Mouse (Mus musculus): Measurements from ENCODE around the gene 4933406M09Rik. TPM values are rescaled to one million over a fixed set of nuclear protein-coding genes. Genes with fewer than 3 reads are reported as not detected.

4933406M09Rik gene
- total and polyA plus RNA-seq, 3 experiments = not detected

DNA sequence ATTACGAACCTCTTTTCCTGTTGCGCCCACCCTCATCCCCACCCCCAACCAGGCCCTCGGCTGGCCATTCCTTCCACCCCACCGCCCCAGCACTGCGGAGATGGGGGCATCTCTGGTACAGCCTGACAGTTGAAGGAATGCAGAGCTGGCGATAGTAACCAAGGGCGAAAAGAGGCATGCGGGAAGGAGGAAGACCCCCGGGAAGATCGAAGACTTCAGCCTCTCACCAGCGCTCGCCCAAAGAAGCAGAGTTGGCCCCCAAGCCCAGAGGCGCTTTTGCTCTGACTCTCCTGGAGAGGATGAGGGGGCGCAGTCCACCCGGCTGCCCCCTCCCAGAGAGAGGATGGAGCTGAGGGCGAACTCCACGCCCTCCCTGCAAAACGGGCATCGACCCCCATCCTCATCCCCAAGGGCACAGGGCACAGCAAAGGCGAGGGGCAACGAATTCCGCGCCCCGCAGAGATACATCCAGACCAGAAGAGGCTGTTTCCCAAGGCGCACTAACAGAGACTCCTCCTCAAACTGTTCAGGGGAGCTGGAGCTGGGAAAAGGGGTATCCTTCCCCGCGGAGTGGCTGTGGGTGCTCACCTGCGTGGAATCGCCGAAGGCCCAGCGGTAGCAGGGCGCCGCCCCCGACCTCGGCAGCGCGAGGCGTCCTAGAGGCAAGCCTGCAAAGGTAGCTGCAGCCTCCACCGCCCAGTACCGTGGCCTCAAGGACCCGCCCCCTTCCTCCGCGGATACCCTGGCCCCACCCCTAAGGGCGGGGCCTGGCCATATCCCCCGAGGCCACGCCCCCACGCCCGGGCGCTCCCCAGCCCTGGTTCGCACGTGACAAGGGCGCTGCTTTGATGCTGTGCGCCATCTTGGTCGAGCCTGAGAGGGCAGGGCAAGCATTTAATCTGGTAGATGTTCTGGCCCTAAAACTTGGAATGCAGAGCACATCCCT lies 41.5 kb upstream of the 4933406M09Rik start:
- H3K9ac ChIP-seq (ENCODE audit: control insufficient read depth, low read depth, low read length, poor library complexity, severe bottlenecking) = no peak overlapping the region
- no peak overlapping the region for H3K4me3 ChIP-seq (ENCODE audit: control insufficient read depth in 1 of 2, insufficient read depth in 1 of 2, low read depth in 2 of 2, low read length in 2 of 2)
- H3K27ac ChIP-seq (ENCODE audit: control insufficient read depth, low read depth, low read length) = no peak overlapping the region
- H3K9me3 ChIP-seq (replicated peaks; ENCODE audit: insufficient read depth, low read length) = no peaks in the 10 kb centered on the region
- DNase-seq (ENCODE audit: low read depth, low spot score) = no peak
- TF ChIP-seq NRF1 (IDR thresholded peaks at IDR 0.05; ENCODE audit: insufficient read depth, low read depth, low read length, poor library complexity, severe bottlenecking) (no peak), MYB (IDR thresholded peaks at IDR 0.05; ENCODE audit: low read depth, low read length) (no peak), POLR2A (IDR thresholded peaks at IDR 0.05; ENCODE audit: control insufficient read depth in 1 of 2, insufficient read depth in 1 of 2, low read depth in 1 of 2, low read length in 2 of 2, poor library complexity in 1 of 2) (no peak; a peak in 1 of 4 replicates), UBTF (IDR thresholded peaks at IDR 0.05; ENCODE audit: borderline replicate concordance, insufficient read depth, low read depth, low read length) (no peak), ZKSCAN1 (IDR thresholded peaks at IDR 0.05; ENCODE audit: low read depth, low read length) (no peak)
- no peaks in the 10 kb centered on the region for H3K27me3 ChIP-seq (ENCODE audit: control insufficient read depth in 1 of 2, insufficient read depth in 2 of 2, low read length in 2 of 2)
- H3K79me2 ChIP-seq (ENCODE audit: control insufficient read depth, insufficient read depth, low read length, poor library complexity) = no peaks in the 10 kb centered on the region
- peaks cover 0 to 4% of the 10 kb centered on the region in 2 experiments; a peak in 2 of 4 replicates for H3K36me3 ChIP-seq (ENCODE audit: control insufficient read depth in 1 of 2, insufficient read depth in 2 of 2, low read length in 2 of 2)
- H3K4me1 ChIP-seq (ENCODE audit: control insufficient read depth in 1 of 2, insufficient read depth in 2 of 2, low read length in 2 of 2) = no peaks in the 10 kb centered on the region

- H3K4me3 ChIP-seq (ENCODE audit: control insufficient read depth in 1 of 2, insufficient read depth in 1 of 2, low read depth in 2 of 2, low read length in 2 of 2) = no peak overlapping the region
- H3K36me3 ChIP-seq (ENCODE audit: control insufficient read depth in 1 of 2, insufficient read depth in 2 of 2, low read length in 2 of 2) = peaks cover 0 to 10% of the 10 kb centered on the region in 2 experiments; a peak in 2 of 4 replicates
- H3K9me3 ChIP-seq (replicated peaks; ENCODE audit: insufficient read depth, low read length) = no peaks in the 10 kb centered on the region
- no peak for DNase-seq (ENCODE audit: low read depth, low spot score)
- TF ChIP-seq ZMIZ1 (IDR thresholded peaks at IDR 0.05; ENCODE audit: low read depth, low read length) (no peak), TBP (IDR thresholded peaks at IDR 0.05; ENCODE audit: low read depth, low read length) (no peak), RCOR1 (IDR thresholded peaks at IDR 0.05; ENCODE audit: low read depth, low read length) (no peak), MAZ (IDR thresholded peaks at IDR 0.05; ENCODE audit: low read depth, low read length) (no peak), GABPA (IDR thresholded peaks at IDR 0.05; ENCODE audit: low read depth, low read length) (no peak), USF2 (IDR thresholded peaks at IDR 0.05; ENCODE audit: borderline replicate concordance in 1 of 2, insufficient read depth in 1 of 2, low read depth in 1 of 2, low read length in 2 of 2) (no peak), HCFC1 (IDR thresholded peaks at IDR 0.05; ENCODE audit: low read depth, low read length) (no peak), POLR2AphosphoS2 (IDR thresholded peaks at IDR 0.05; ENCODE audit: low read length) (no peak), MEF2A (IDR thresholded peaks at IDR 0.05; ENCODE audit: extremely low read depth, insufficient replicate concordance, low read depth, low read length, poor library complexity, severe bottlenecking) (no peak), USF1 (IDR thresholded peaks at IDR 0.05; ENCODE audit: low read depth, low read length) (no peak), CTCF (IDR thresholded peaks at IDR 0.05 in 2 of 3, conservative IDR thresholded peaks at IDR 0.05 in 1 of 3; ENCODE audit: control insufficient read depth in 1 of 3, insufficient read depth in 1 of 3, low read depth in 2 of 3, low read length in 3 of 3, poor library complexity in 1 of 3, severe bottlenecking in 1 of 3) (no peak), POLR2AphosphoS5 (IDR thresholded peaks at IDR 0.05; ENCODE audit: borderline replicate concordance, low read depth, low read length) (no peak), NRF1 (IDR thresholded peaks at IDR 0.05; ENCODE audit: insufficient read depth, low read depth, low read length, poor library complexity, severe bottlenecking) (no peak), ZKSCAN1 (IDR thresholded peaks at IDR 0.05; ENCODE audit: low read depth, low read length) (no peak)
- H3K9ac ChIP-seq (ENCODE audit: control insufficient read depth, low read depth, low read length, poor library complexity, severe bottlenecking) = no peak overlapping the region
- H3K4me1 ChIP-seq (ENCODE audit: control insufficient read depth in 1 of 2, insufficient read depth in 2 of 2, low read length in 2 of 2) = no peaks in the 10 kb centered on the region
- no peaks in the 10 kb centered on the region for H3K79me2 ChIP-seq (ENCODE audit: control insufficient read depth, insufficient read depth, low read length, poor library complexity)
- H3K27ac ChIP-seq (ENCODE audit: control insufficient read depth, low read depth, low read length) = no peak overlapping the region
- no peaks in the 10 kb centered on the region for H3K27me3 ChIP-seq (ENCODE audit: control insufficient read depth in 1 of 2, insufficient read depth in 2 of 2, low read length in 2 of 2)
Measured at GRCm38 (mm10) chr1:134345075-134345474, 40.7 kb upstream of the 4933406M09Rik start.

All from MEL (cell line).